Mouse (Mus musculus): ENCODE data around the gene Vav2. TPM values are rescaled to one million over a fixed set of nuclear protein-coding genes. Genes with fewer than 3 reads are reported as not detected.

Gene Vav2
- total RNA-seq, 4 experiments from 2014 or later, result 8.2 to 13.1 (median 12.1) TPM

- no peak for DNase-seq (ENCODE audit: low spot score)
Measured at GRCm38 (mm10) chr2:27371450-27371849, 55.4 kb downstream of the Vav2 start.

- no peak for DNase-seq (ENCODE audit: low spot score)
Measured at GRCm38 (mm10) chr2:27368980-27369379, 57.9 kb downstream of the Vav2 start.

GRCm38 (mm10) chr2:27365296-27365695, 61.5 kb downstream of the Vav2 start:
- no peak for DNase-seq (ENCODE audit: low spot score)

- DNase-seq (ENCODE audit: low spot score), result no peak
Measured at GRCm38 (mm10) chr2:27361786-27362185, 65.0 kb downstream of the Vav2 start.

GRCm38 (mm10) chr2:27358461-27358860, 68.4 kb downstream of the Vav2 start:
- no peak for DNase-seq (ENCODE audit: low spot score)

- no peak for DNase-seq (ENCODE audit: low spot score)
Measured at GRCm38 (mm10) chr2:27355684-27356083, 71.1 kb downstream of the Vav2 start.

GRCm38 (mm10) chr2:27354610-27355211, 72.1 kb downstream of the Vav2 start:
- DNase-seq (ENCODE audit: low spot score), result no peak

- DNase-seq (ENCODE audit: low spot score), result no peak
Measured at GRCm38 (mm10) chr2:27352720-27353119, 74.1 kb downstream of the Vav2 start.

- DNase-seq (ENCODE audit: low spot score), result no peak
Measured at GRCm38 (mm10) chr2:27350371-27350770, 76.5 kb downstream of the Vav2 start.

GRCm38 (mm10) chr2:27343984-27344453, 82.8 kb downstream of the Vav2 start:
- no peak for DNase-seq (ENCODE audit: low spot score)

- DNase-seq (ENCODE audit: low spot score), result no peak
Measured at GRCm38 (mm10) chr2:27340682-27341081, 86.2 kb downstream of the Vav2 start.

- DNase-seq (ENCODE audit: low spot score), result no peak
Measured at GRCm38 (mm10) chr2:27339051-27339450, 87.8 kb downstream of the Vav2 start.

GRCm38 (mm10) chr2:27337261-27337660, 89.6 kb downstream of the Vav2 start:
- no peak for DNase-seq (ENCODE audit: low spot score)

GRCm38 (mm10) chr2:27336600-27336999, 90.2 kb downstream of the Vav2 start:
- DNase-seq (ENCODE audit: low spot score), result no peak

GRCm38 (mm10) chr2:27334816-27335215, 92.0 kb downstream of the Vav2 start:
- no peak for DNase-seq (ENCODE audit: low spot score)

GRCm38 (mm10) chr2:27331560-27331959, 95.3 kb downstream of the Vav2 start:
- no peak for DNase-seq (ENCODE audit: low spot score)

- DNase-seq (ENCODE audit: low spot score), result no peak
Measured at GRCm38 (mm10) chr2:27330446-27330845, 96.4 kb downstream of the Vav2 start.

GRCm38 (mm10) chr2:27329386-27330060, 97.3 kb downstream of the Vav2 start:
- DNase-seq (ENCODE audit: low spot score), result no peak

GRCm38 (mm10) chr2:27328613-27329041, 98.2 kb downstream of the Vav2 start:
- DNase-seq (ENCODE audit: low spot score), result no peak

GRCm38 (mm10) chr2:27327886-27328285, 98.9 kb downstream of the Vav2 start:
- no peak for DNase-seq (ENCODE audit: low spot score)

- DNase-seq (ENCODE audit: low spot score), result no peak
Measured at GRCm38 (mm10) chr2:27327076-27327475, 99.8 kb downstream of the Vav2 start.

- DNase-seq (ENCODE audit: low spot score), result no peak
Measured at GRCm38 (mm10) chr2:27326357-27326756, 100.5 kb downstream of the Vav2 start.

- DNase-seq (ENCODE audit: low spot score), result no peak
Measured at GRCm38 (mm10) chr2:27324690-27325089, 102.1 kb downstream of the Vav2 start.

Data from heart, adult 8-10 months (tissue).